Mouse (Mus musculus): ENCODE results near the gene Dppa1.
"Not testable (repeated sequence)": the region's sequence is repeated elsewhere in the genome, so short reads cannot be mapped to it uniquely, and the experiment has no call there.

- TF ChIP-seq CTCF (IDR thresholded peaks at IDR 0.05; ENCODE audit: low read depth, low read length); POLR2A (IDR thresholded peaks at IDR 0.05; ENCODE audit: extremely low read depth, insufficient read depth, low read length): not testable (repeated sequence)
Observed at GRCm38 (mm10) chr11:46635516-46635915, 6.5 kb upstream of the Dppa1 start.

Measured in liver, adult 2 months (tissue).